Mouse (Mus musculus): ENCODE measurements around the gene Itga2. TPM values are rescaled to one million over a fixed set of nuclear protein-coding genes. Genes with fewer than 3 reads are reported as not detected.

Itga2 gene
- polyA plus RNA-seq, 1 experiment from 2014 or later: 1.3 TPM

GRCm38 (mm10) chr13:114839098-114839497 is 92.8 kb downstream of the Itga2 start:
- H3K27me3 ChIP-seq (ENCODE audit: control insufficient read depth, insufficient read depth, low read length): no peaks in the 10 kb centered on the region
- 73% methylated on average over 9 of the region's 9 CpGs for WGBS
- no peak overlapping the region for H3K9ac ChIP-seq (replicated peaks; ENCODE audit: low read depth, low read length)
- no peaks in the 10 kb centered on the region for H3K9me3 ChIP-seq (ENCODE audit: control insufficient read depth, low read length)
- H3K4me3 ChIP-seq (ENCODE audit: low read depth, low read length): no peak overlapping the region
- H3K27ac ChIP-seq (ENCODE audit: low read depth, low read length): peak overlapping the region; percentile 44
- ATAC-seq (ENCODE audit: low read depth): peak; percentile 77; the same call in 1 of the 2 replicates
- H3K4me1 ChIP-seq (ENCODE audit: control insufficient read depth, insufficient read depth, low read length): no peaks in the 10 kb centered on the region
- no peak overlapping the region for H3K4me2 ChIP-seq (ENCODE audit: low read depth, low read length)
- no peaks in the 10 kb centered on the region for H3K36me3 ChIP-seq (ENCODE audit: control insufficient read depth, insufficient read depth, low read length)

DNA sequence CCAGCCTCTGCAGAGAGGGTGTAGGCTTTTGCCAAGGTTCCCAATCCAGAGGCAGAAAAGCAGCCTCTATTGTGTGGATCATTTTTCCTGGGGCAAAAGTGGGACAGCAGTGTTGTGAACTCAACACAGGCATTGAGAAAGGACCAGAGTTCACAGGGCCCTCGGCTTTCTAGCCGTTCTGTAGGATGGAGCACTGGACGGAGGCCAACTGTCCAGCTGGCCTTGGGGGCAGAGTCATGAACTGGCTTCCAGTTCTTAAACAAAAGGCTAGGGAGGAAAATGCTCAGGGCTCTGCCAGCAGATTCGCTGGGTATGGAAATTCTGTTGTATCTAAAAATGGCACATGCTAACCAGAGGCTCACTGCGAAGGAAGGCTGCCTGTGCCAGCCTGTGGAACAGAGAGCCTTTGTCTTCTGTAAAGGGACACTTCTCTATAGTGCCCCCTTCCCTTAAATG is 93.3 kb downstream of the Itga2 start:
- ATAC-seq (ENCODE audit: low read depth): peak; percentile 86
- Histone ChIP-seq H3K4me3 (ENCODE audit: low read depth, low read length) (no peak overlapping the region), H3K27ac (ENCODE audit: low read depth, low read length) (peak overlapping the region; percentile 44; the same call in 1 of the 2 replicates)

DNA sequence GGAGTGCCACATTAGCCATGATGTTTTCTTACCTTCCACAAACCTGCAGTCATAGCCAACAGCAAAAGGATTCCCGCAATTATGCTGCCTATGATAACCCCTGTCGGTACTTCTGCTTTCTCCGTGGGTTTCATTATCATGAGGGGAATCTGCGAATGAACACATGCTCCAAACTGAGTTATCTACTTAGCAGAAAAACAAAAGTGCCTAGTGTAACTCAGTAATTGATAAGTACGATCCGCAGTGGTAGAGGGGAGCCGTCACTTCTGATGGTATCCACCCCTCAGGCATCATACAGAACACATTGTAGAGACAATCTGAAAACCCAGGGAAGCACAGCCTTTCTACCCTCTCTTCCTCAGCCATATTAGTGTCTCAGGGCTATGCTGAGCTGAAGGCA is 94.8 kb downstream of the Itga2 start:
- H3K27ac ChIP-seq (ENCODE audit: low read depth, low read length): no peak overlapping the region
- no peak overlapping the region for H3K4me2 ChIP-seq (ENCODE audit: low read depth, low read length)
- no peak for ATAC-seq (ENCODE audit: low read depth)
- no peaks in the 10 kb centered on the region for H3K9me3 ChIP-seq (ENCODE audit: control insufficient read depth, low read length)
- H3K4me3 ChIP-seq (ENCODE audit: low read depth, low read length): no peak overlapping the region
- H3K36me3 ChIP-seq (ENCODE audit: control insufficient read depth, insufficient read depth, low read length): no peaks in the 10 kb centered on the region
- no peaks in the 10 kb centered on the region for H3K27me3 ChIP-seq (ENCODE audit: control insufficient read depth, insufficient read depth, low read length)
- no peaks in the 10 kb centered on the region for H3K4me1 ChIP-seq (ENCODE audit: control insufficient read depth, insufficient read depth, low read length)
- WGBS: 75% methylated on average over 7 of the region's 7 CpGs
- no peak overlapping the region for H3K9ac ChIP-seq (replicated peaks; ENCODE audit: low read depth, low read length)

More for the DNA sequence above, 93.3 kb downstream of the Itga2 start:
- no peaks in the 10 kb centered on the region for H3K36me3 ChIP-seq (ENCODE audit: control insufficient read depth, insufficient read depth, low read length)
- no peak overlapping the region for H3K9ac ChIP-seq (replicated peaks; ENCODE audit: low read depth, low read length)
- no peaks in the 10 kb centered on the region for H3K4me1 ChIP-seq (ENCODE audit: control insufficient read depth, insufficient read depth, low read length)
- H3K27me3 ChIP-seq (ENCODE audit: control insufficient read depth, insufficient read depth, low read length): no peaks in the 10 kb centered on the region
- no peaks in the 10 kb centered on the region for H3K9me3 ChIP-seq (ENCODE audit: control insufficient read depth, low read length)
- WGBS: 30% methylated on average over 5 of the region's 5 CpGs
- no peak overlapping the region for H3K4me2 ChIP-seq (ENCODE audit: low read depth, low read length)

DNA sequence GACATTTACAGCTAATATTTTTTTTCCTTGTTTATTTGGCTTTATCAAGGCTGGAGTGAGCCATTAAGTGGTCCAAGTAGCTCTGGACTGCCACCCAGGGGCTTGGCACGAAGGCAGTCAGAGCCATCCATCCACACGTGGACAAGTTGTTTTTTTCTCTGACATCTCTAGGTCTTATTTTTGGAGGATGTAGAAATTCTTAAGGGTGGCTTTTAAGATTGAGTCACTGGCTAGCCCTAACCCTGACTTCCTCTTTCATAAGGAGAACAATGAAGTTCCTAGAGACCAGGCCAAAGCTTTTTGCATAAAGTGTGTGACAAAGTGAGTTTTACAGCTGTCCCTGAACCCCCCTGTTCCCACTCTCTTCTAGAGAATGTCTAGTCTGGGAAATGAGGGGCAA is 97.3 kb downstream of the Itga2 start:
- Histone ChIP-seq H3K9ac (replicated peaks; ENCODE audit: low read depth, low read length) (no peak overlapping the region), H3K27ac (ENCODE audit: low read depth, low read length) (no peak overlapping the region), H3K4me1 (ENCODE audit: control insufficient read depth, insufficient read depth, low read length) (no peaks in the 10 kb centered on the region), H3K27me3 (ENCODE audit: control insufficient read depth, insufficient read depth, low read length) (no peaks in the 10 kb centered on the region), H3K4me2 (ENCODE audit: low read depth, low read length) (no peak overlapping the region), H3K36me3 (ENCODE audit: control insufficient read depth, insufficient read depth, low read length) (peaks cover 8% of the 10 kb centered on the region; the same call in 1 of the 2 replicates), H3K4me3 (ENCODE audit: low read depth, low read length) (no peak overlapping the region), H3K9me3 (ENCODE audit: control insufficient read depth, low read length) (no peaks in the 10 kb centered on the region)
- ATAC-seq (ENCODE audit: low read depth): no peak
- WGBS: 66% methylated on average over 2 of the region's 2 CpGs

DNA sequence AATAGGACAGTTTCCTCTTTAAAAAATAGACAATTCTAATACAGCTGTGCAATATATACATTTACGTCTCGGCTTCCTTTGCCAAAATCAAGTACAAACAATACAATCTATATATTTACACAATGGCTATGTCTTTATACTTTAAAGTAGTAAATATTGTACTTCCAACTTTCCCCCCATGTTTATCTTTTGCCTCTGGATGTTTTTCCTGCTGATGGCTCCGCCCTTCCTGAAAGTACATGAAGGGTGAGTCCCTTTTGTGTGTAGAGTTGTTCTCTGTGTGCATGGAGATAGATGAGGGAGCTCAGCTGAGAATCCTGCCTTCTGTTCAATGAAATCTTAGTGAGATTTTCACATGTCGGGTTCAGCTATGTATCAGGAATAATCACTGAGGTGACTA is 98.5 kb downstream of the Itga2 start:
- Histone ChIP-seq H3K4me2 (ENCODE audit: low read depth, low read length) (no peak overlapping the region), H3K27me3 (ENCODE audit: control insufficient read depth, insufficient read depth, low read length) (no peaks in the 10 kb centered on the region), H3K9me3 (ENCODE audit: control insufficient read depth, low read length) (no peaks in the 10 kb centered on the region), H3K9ac (replicated peaks; ENCODE audit: low read depth, low read length) (no peak overlapping the region), H3K4me3 (ENCODE audit: low read depth, low read length) (no peak overlapping the region), H3K27ac (ENCODE audit: low read depth, low read length) (no peak overlapping the region), H3K4me1 (ENCODE audit: control insufficient read depth, insufficient read depth, low read length) (no peaks in the 10 kb centered on the region), H3K36me3 (ENCODE audit: control insufficient read depth, insufficient read depth, low read length) (peaks cover 8% of the 10 kb centered on the region; the same call in 1 of the 2 replicates)
- 89% methylated on average over 4 of the region's 4 CpGs for WGBS
- ATAC-seq (ENCODE audit: low read depth): no peak

DNA sequence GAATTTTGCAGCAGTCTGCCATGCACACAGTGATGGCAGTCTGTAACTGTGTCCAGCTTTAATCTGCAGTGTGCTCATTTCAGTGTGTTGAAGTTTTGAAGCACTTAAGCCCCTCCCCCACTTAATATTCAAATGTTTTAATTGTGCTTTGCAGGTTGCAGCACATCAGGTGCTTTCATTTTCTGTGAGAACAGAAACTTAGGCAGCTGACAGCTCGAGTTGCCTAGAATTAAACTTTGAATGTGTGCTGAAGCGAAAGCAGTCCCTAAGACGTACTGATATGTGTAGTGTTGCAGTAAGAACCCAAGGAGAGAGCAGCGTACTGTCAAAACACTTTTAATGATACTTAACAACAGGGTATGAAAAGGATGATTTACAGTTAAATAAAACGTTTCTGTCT is 99.1 kb downstream of the Itga2 start:
- ATAC-seq (ENCODE audit: low read depth): no peak
- no peak overlapping the region for H3K4me3 ChIP-seq (ENCODE audit: low read depth, low read length)
- no peak overlapping the region for H3K27ac ChIP-seq (ENCODE audit: low read depth, low read length)
- no peak overlapping the region for H3K9ac ChIP-seq (replicated peaks; ENCODE audit: low read depth, low read length)
- H3K27me3 ChIP-seq (ENCODE audit: control insufficient read depth, insufficient read depth, low read length): no peaks in the 10 kb centered on the region
- no peak overlapping the region for H3K4me2 ChIP-seq (ENCODE audit: low read depth, low read length)
- 76% methylated on average over 5 of the region's 5 CpGs for WGBS
- no peaks in the 10 kb centered on the region for H3K9me3 ChIP-seq (ENCODE audit: control insufficient read depth, low read length)
- no peaks in the 10 kb centered on the region for H3K4me1 ChIP-seq (ENCODE audit: control insufficient read depth, insufficient read depth, low read length)
- peaks cover 10% of the 10 kb centered on the region; the same call in 1 of the 2 replicates for H3K36me3 ChIP-seq (ENCODE audit: control insufficient read depth, insufficient read depth, low read length)

- Histone ChIP-seq H3K4me2 (ENCODE audit: low read depth, low read length) (no peak overlapping the region), H3K4me3 (ENCODE audit: low read depth, low read length) (no peak overlapping the region), H3K27ac (ENCODE audit: low read depth, low read length) (no peak overlapping the region), H3K4me1 (ENCODE audit: control insufficient read depth, insufficient read depth, low read length) (no peaks in the 10 kb centered on the region), H3K9me3 (ENCODE audit: control insufficient read depth, low read length) (no peaks in the 10 kb centered on the region), H3K27me3 (ENCODE audit: control insufficient read depth, insufficient read depth, low read length) (no peaks in the 10 kb centered on the region), H3K36me3 (ENCODE audit: control insufficient read depth, insufficient read depth, low read length) (peaks cover 18% of the 10 kb centered on the region; the same call in 1 of the 2 replicates), H3K9ac (replicated peaks; ENCODE audit: low read depth, low read length) (no peak overlapping the region)
- 81% methylated on average over 4 of the region's 4 CpGs for WGBS
- ATAC-seq (ENCODE audit: low read depth): peak; percentile 52
Measured at GRCm38 (mm10) chr13:114831367-114831833, 100.5 kb downstream of the Itga2 start.

DNA sequence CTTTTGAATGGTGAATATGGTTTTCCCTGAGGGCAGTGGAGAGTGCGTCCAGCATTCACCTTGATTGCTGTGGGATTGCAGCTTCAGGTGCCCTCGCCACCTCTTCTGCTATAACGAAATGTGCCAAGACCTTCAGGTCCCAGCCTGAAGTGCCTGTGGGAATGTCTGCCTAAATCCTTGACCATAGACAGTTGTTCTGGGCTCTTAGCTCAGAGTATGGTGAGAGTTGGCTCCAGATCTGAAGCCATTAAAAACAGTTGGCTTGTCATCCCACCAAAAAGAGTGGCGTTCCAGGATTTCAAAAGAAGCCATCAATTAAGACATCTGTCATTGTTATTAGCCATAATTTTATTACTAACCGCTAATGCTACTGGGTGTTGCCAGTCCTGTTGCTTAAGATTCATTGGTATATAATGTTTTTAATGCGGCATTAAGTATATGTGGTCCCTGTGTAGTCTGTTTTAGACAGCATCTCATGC is 106.5 kb downstream of the Itga2 start:
- no peak overlapping the region for H3K27ac ChIP-seq (ENCODE audit: low read depth, low read length)
- H3K9me3 ChIP-seq (ENCODE audit: control insufficient read depth, low read length): no peaks in the 10 kb centered on the region
- H3K9ac ChIP-seq (replicated peaks; ENCODE audit: low read depth, low read length): no peak overlapping the region
- H3K4me2 ChIP-seq (ENCODE audit: low read depth, low read length): no peak overlapping the region
- no peaks in the 10 kb centered on the region for H3K4me1 ChIP-seq (ENCODE audit: control insufficient read depth, insufficient read depth, low read length)
- peaks cover 11% of the 10 kb centered on the region; the same call in 1 of the 2 replicates for H3K36me3 ChIP-seq (ENCODE audit: control insufficient read depth, insufficient read depth, low read length)
- no peaks in the 10 kb centered on the region for H3K27me3 ChIP-seq (ENCODE audit: control insufficient read depth, insufficient read depth, low read length)
- no peak for ATAC-seq (ENCODE audit: low read depth)
- no peak overlapping the region for H3K4me3 ChIP-seq (ENCODE audit: low read depth, low read length)
- 89% methylated on average over 6 of the region's 6 CpGs for WGBS

GRCm38 (mm10) chr13:114822871-114823270 is 109.0 kb downstream of the Itga2 start:
- Histone ChIP-seq H3K9me3 (ENCODE audit: control insufficient read depth, low read length) (no peaks in the 10 kb centered on the region), H3K4me2 (ENCODE audit: low read depth, low read length) (no peak overlapping the region), H3K27me3 (ENCODE audit: control insufficient read depth, insufficient read depth, low read length) (no peaks in the 10 kb centered on the region), H3K9ac (replicated peaks; ENCODE audit: low read depth, low read length) (no peak overlapping the region), H3K4me1 (ENCODE audit: control insufficient read depth, insufficient read depth, low read length) (no peaks in the 10 kb centered on the region; the same call in 1 of the 2 replicates), H3K27ac (ENCODE audit: low read depth, low read length) (no peak overlapping the region), H3K36me3 (ENCODE audit: control insufficient read depth, insufficient read depth, low read length) (peaks cover 8% of the 10 kb centered on the region; the same call in 1 of the 2 replicates), H3K4me3 (ENCODE audit: low read depth, low read length) (no peak overlapping the region)
- 95% methylated on average over 2 of the region's 2 CpGs for WGBS
- no peak for ATAC-seq (ENCODE audit: low read depth)
